Mouse (Mus musculus): Measurements from ENCODE around the gene Cpt1a. TPM values are rescaled to one million over a fixed set of nuclear protein-coding genes. Genes with fewer than 3 reads are reported as not detected.

Gene Cpt1a
- polyA plus RNA-seq, 1 experiment from 2014 or later, result 33.4 TPM

- H3K36me3 ChIP-seq, result peaks cover 42% of the 10 kb centered on the region
- no peak overlapping the region for H3K9ac ChIP-seq
- no peak overlapping the region for H3K4me2 ChIP-seq
- no peak; the same call in 1 of the 2 replicates for ATAC-seq (replicated peaks; ENCODE audit: low FRiP score)
- peak overlapping the region; percentile 56 for H3K27ac ChIP-seq
- WGBS, result 66% methylated on average over 7 of the region's 7 CpGs
- 0 out of 2 replicates have a peak, but pooled peaks cover 5% of the 10 kb centered on the region for H3K4me1 ChIP-seq
- no peaks in the 10 kb centered on the region for H3K9me3 ChIP-seq (replicated peaks)
- no peak overlapping the region for H3K4me3 ChIP-seq (replicated peaks)
- no peaks in the 10 kb centered on the region for H3K27me3 ChIP-seq
These were observed 31.4 kb downstream of the Cpt1a start for GRCm38 (mm10) chr19:3353415-3354111.

GRCm38 (mm10) chr19:3355096-3355495 lies 33.0 kb downstream of the Cpt1a start:
- Histone ChIP-seq H3K27ac (no peak overlapping the region), H3K4me3 (replicated peaks) (no peak overlapping the region), H3K36me3 (peaks cover 41% of the 10 kb centered on the region), H3K9ac (no peak overlapping the region), H3K9me3 (replicated peaks) (no peaks in the 10 kb centered on the region), H3K4me1 (0 out of 2 replicates have a peak, but pooled peaks cover 5% of the 10 kb centered on the region), H3K27me3 (no peaks in the 10 kb centered on the region), H3K4me2 (no peak overlapping the region)
- no peak for ATAC-seq (replicated peaks; ENCODE audit: low FRiP score)
- 62% methylated on average over 5 of the region's 5 CpGs for WGBS

- Histone ChIP-seq H3K9me3 (replicated peaks) (no peaks in the 10 kb centered on the region), H3K9ac (no peak overlapping the region), H3K36me3 (peaks cover 42% of the 10 kb centered on the region), H3K4me1 (0 out of 2 replicates have a peak, but pooled peaks cover 5% of the 10 kb centered on the region), H3K4me2 (no peak overlapping the region), H3K4me3 (replicated peaks) (no peak overlapping the region), H3K27ac (no peak overlapping the region), H3K27me3 (no peaks in the 10 kb centered on the region)
- WGBS, result 83% methylated on average over 5 of the region's 5 CpGs
- no peak for ATAC-seq (replicated peaks; ENCODE audit: low FRiP score)
These were observed 34.4 kb downstream of the Cpt1a start for GRCm38 (mm10) chr19:3356516-3356915.

GRCm38 (mm10) chr19:3357620-3358019 lies 35.5 kb downstream of the Cpt1a start:
- Histone ChIP-seq H3K27ac (no peak overlapping the region), H3K9ac (no peak overlapping the region), H3K4me2 (no peak overlapping the region), H3K9me3 (replicated peaks) (no peaks in the 10 kb centered on the region), H3K4me3 (replicated peaks) (no peak overlapping the region), H3K4me1 (0 out of 2 replicates have a peak, but pooled peaks cover 5% of the 10 kb centered on the region), H3K27me3 (no peaks in the 10 kb centered on the region), H3K36me3 (peaks cover 46% of the 10 kb centered on the region)
- 71% methylated on average over 4 of the region's 4 CpGs for WGBS
- no peak for ATAC-seq (replicated peaks; ENCODE audit: low FRiP score)

GRCm38 (mm10) chr19:3359841-3360588 lies 37.9 kb downstream of the Cpt1a start:
- Histone ChIP-seq H3K4me2 (no peak overlapping the region), H3K9me3 (replicated peaks) (0 out of 2 replicates have a peak, but pooled peaks cover under 1% of the 10 kb centered on the region), H3K4me3 (replicated peaks) (no peak overlapping the region), H3K36me3 (peaks cover 63% of the 10 kb centered on the region), H3K27me3 (no peaks in the 10 kb centered on the region), H3K4me1 (no peaks in the 10 kb centered on the region), H3K27ac (no peak overlapping the region), H3K9ac (no peak overlapping the region)
- no peak for ATAC-seq (replicated peaks; ENCODE audit: low FRiP score)
- WGBS, result 90% methylated on average over 13 of the region's 13 CpGs

- WGBS, result 87% methylated on average over 4 of the region's 4 CpGs
- Histone ChIP-seq H3K27ac (no peak overlapping the region), H3K4me2 (no peak overlapping the region), H3K4me1 (no peaks in the 10 kb centered on the region), H3K9ac (no peak overlapping the region), H3K27me3 (no peaks in the 10 kb centered on the region), H3K36me3 (peaks cover 68% of the 10 kb centered on the region), H3K9me3 (replicated peaks) (0 out of 2 replicates have a peak, but pooled peaks cover 3% of the 10 kb centered on the region), H3K4me3 (replicated peaks) (no peak overlapping the region)
- no peak for ATAC-seq (replicated peaks; ENCODE audit: low FRiP score)
These were observed 41.4 kb downstream of the Cpt1a start for GRCm38 (mm10) chr19:3363510-3363909.

- no peak for ATAC-seq (replicated peaks; ENCODE audit: low FRiP score)
- Histone ChIP-seq H3K9ac (no peak overlapping the region), H3K9me3 (replicated peaks) (0 out of 2 replicates have a peak, but pooled peaks cover 3% of the 10 kb centered on the region), H3K27me3 (no peaks in the 10 kb centered on the region), H3K4me3 (replicated peaks) (no peak overlapping the region), H3K4me1 (no peaks in the 10 kb centered on the region), H3K4me2 (no peak overlapping the region), H3K36me3 (peaks cover 78% of the 10 kb centered on the region), H3K27ac (no peak overlapping the region)
- 91% methylated on average over 3 of the region's 3 CpGs for WGBS
These were observed 43.0 kb downstream of the Cpt1a start for GRCm38 (mm10) chr19:3365089-3365488.

GRCm38 (mm10) chr19:3368276-3368675 lies 46.1 kb downstream of the Cpt1a start:
- WGBS, result 91% methylated on average over 3 of the region's 3 CpGs
- Histone ChIP-seq H3K4me2 (no peak overlapping the region), H3K36me3 (peaks cover 76% of the 10 kb centered on the region), H3K9me3 (replicated peaks) (0 out of 2 replicates have a peak, but pooled peaks cover 3% of the 10 kb centered on the region), H3K4me1 (no peaks in the 10 kb centered on the region), H3K9ac (no peak overlapping the region), H3K27ac (no peak overlapping the region), H3K4me3 (replicated peaks) (no peak overlapping the region), H3K27me3 (no peaks in the 10 kb centered on the region)
- no peak for ATAC-seq (replicated peaks; ENCODE audit: low FRiP score)

GRCm38 (mm10) chr19:3373380-3373779 lies 51.2 kb downstream of the Cpt1a start:
- no peaks in the 10 kb centered on the region for H3K4me1 ChIP-seq
- H3K9me3 ChIP-seq (replicated peaks), result no peaks in the 10 kb centered on the region
- H3K36me3 ChIP-seq, result peaks cover 60% of the 10 kb centered on the region
- H3K4me3 ChIP-seq (replicated peaks), result no peak overlapping the region
- no peak for ATAC-seq (replicated peaks; ENCODE audit: low FRiP score)
- no peak overlapping the region for H3K27ac ChIP-seq
- H3K4me2 ChIP-seq, result no peak overlapping the region
- no peaks in the 10 kb centered on the region for H3K27me3 ChIP-seq
- no peak overlapping the region for H3K9ac ChIP-seq
- WGBS, result 61% methylated on average over 12 of the region's 12 CpGs

- ATAC-seq (replicated peaks; ENCODE audit: low FRiP score), result no peak
- H3K36me3 ChIP-seq, result peaks cover 60% of the 10 kb centered on the region
- no peaks in the 10 kb centered on the region for H3K27me3 ChIP-seq
- H3K4me1 ChIP-seq, result no peaks in the 10 kb centered on the region
- H3K27ac ChIP-seq, result no peak overlapping the region
- H3K9ac ChIP-seq, result no peak overlapping the region
- WGBS, result 56% methylated on average over 2 of the region's 2 CpGs
- H3K4me2 ChIP-seq, result no peak overlapping the region
- H3K9me3 ChIP-seq (replicated peaks), result no peaks in the 10 kb centered on the region
- no peak overlapping the region for H3K4me3 ChIP-seq (replicated peaks)
These were observed 51.9 kb downstream of the Cpt1a start for GRCm38 (mm10) chr19:3374028-3374427.

GRCm38 (mm10) chr19:3375945-3376495 lies 53.9 kb downstream of the Cpt1a start:
- Histone ChIP-seq H3K27me3 (no peaks in the 10 kb centered on the region), H3K9ac (no peak overlapping the region), H3K4me1 (no peaks in the 10 kb centered on the region), H3K36me3 (peaks cover 58% of the 10 kb centered on the region), H3K9me3 (replicated peaks) (no peaks in the 10 kb centered on the region), H3K4me2 (no peak overlapping the region), H3K4me3 (replicated peaks) (no peak overlapping the region), H3K27ac (no peak overlapping the region)
- 68% methylated on average over 7 of the region's 7 CpGs for WGBS
- ATAC-seq (replicated peaks; ENCODE audit: low FRiP score), result no peak

All from kidney, embryonic 15.5 days (tissue).